Mouse (Mus musculus) telencephalon, adult 2 months (tissue): ENCODE measurements at regions not wholly inside any gene's neighbourhood (a gene's known extent, or its start where the extent isn't known, plus 50 kb on each side); places are given as distances from the start of the nearest gene placed in this dataset.

Source experiments
- DNase-seq: peaks from one replicate; pipeline ENCODE4 v3.0.0-alpha.2; 2011; ENCODE audit warnings: low read depth, low spot score

- DNase-seq, result no peak
Observed at GRCm38 (mm10) chr16:93272146-93272545, 331.7 kb downstream of the Setd4 start.

GRCm38 (mm10) chr16:93264061-93264585 is 339.7 kb downstream of the Setd4 start:
- no peak for DNase-seq

DNA sequence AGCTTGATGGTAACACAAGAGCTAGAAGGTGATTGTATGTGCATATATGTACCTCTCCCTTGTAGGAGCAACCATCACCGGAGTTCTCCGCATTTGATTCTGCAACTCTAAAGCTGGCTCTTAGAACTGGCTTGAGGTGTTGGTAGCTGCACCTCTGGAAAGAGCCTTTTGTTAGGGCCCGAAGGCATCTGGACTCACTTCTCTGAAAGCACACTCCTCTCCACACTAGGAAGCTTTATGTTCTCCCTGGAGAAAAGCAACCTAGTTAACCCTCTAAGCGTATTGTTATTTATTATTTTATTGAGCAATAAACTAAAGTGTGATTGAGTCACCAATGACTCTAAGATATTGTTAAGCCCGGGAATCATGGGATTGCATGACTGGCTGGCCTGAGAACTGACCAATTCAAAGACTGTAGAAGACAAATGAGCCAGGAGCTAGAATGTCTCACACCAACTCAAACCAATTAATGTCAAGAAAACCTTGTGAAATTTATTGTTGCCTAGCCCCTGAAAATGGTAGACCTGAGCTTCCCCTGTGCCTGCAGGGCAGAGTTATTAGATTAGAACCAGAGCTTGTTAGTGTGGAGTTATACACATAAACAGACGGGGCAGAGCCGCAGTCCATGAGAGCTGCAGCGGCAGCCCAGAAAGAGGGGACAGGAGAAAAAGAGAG is 340.6 kb downstream of the Setd4 start:
- DNase-seq, result no peak

GRCm38 (mm10) chr16:93246825-93247224 is 357.0 kb downstream of the Setd4 start:
- peak; percentile 10 for DNase-seq

DNA sequence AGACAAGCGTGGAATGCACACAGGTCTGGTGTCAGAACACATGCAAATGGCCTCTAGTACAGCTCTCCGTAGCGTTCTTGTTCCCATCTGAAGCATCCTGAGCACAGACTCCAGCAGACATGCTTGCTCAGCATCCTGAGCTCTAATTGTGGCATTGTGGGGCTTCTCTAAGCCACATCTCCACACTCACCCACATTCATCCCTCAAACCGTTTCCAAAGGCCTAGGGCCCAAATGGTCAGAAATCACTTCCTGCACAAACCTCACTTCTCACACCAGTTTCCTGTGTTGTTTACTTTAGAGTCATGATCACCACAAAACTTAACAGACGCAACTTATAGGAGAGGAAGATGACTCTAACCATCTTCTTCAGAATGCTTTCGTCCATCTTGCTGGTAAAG is 358.1 kb downstream of the Setd4 start:
- no peak for DNase-seq

- DNase-seq, result no peak
Observed at GRCm38 (mm10) chr16:93238898-93239297, 365.0 kb downstream of the Setd4 start.

GRCm38 (mm10) chr16:93238326-93238725 is 365.5 kb downstream of the Setd4 start:
- DNase-seq, result no peak

GRCm38 (mm10) chr16:93225644-93226043 is 378.2 kb downstream of the Setd4 start:
- no peak for DNase-seq

DNA sequence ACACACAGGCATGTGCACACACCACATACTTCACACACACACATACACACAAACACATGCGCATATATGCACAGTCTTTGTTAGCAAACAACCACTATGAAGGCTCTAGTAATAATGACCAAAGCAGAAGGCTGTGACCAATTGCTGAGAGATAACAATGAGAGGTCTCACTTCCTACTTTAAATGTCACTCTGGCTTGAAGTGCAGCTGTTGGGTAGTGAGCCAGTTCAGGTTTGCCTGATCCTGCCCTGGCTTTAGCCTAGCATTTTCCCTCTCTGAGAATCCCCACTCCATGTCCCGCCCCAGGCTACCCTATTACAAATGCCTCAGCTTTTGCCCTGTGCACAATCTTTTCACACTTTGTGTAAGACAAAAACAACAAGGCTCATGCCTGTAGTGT is 378.7 kb downstream of the Setd4 start:
- DNase-seq, result no peak

GRCm38 (mm10) chr16:93219731-93220130 is 384.1 kb downstream of the Setd4 start:
- DNase-seq, result no peak

- no peak for DNase-seq
Observed at GRCm38 (mm10) chr16:93218402-93218801, 385.5 kb downstream of the Setd4 start.

- no peak for DNase-seq
Observed at GRCm38 (mm10) chr16:93217600-93218226, 386.1 kb downstream of the Setd4 start.

DNA sequence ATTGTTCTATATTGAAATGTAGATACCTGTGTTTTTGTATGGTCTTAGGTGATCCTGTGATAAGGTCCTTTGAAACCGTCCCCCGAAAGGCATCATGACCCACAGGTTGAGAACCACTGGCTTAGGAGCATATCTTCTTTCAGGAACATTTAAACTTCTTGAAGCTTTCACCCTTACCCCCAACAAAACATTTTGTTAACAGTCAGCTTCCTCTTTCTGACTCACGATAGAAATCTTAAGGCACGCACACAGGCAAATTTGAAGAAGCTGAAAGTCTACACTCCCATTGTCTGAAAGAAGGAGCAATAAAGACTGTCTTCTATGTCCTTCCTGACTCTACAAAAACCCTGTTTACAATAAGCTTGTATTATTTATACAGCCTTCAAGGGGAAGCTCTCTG is 388.2 kb downstream of the Setd4 start:
- no peak for DNase-seq

GRCm38 (mm10) chr16:93213618-93214017 is 387.7 kb upstream of the Runx1 start:
- no peak for DNase-seq

GRCm38 (mm10) chr16:93207675-93208074 is 381.7 kb upstream of the Runx1 start:
- DNase-seq, result no peak

DNA sequence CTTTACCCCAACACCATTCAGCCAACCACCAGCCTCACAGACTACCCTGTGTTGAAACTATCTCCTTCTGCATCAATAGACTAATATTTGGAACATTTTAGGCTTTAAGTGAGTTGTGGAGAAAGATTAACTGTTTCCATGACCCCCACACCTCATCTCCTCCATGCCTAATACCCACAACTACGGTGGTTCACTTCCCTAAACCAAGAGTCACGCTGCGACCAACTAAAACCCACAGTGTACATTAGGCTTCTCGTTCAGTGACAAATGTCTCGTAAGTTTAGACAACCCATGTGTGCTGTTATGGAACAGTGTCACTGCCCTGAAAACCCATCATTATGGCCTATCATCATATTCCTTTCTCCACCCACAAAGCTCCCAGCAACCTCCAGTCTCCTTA is 381.3 kb upstream of the Runx1 start:
- no peak for DNase-seq

GRCm38 (mm10) chr16:93206325-93206724 is 380.4 kb upstream of the Runx1 start:
- no peak for DNase-seq

DNA sequence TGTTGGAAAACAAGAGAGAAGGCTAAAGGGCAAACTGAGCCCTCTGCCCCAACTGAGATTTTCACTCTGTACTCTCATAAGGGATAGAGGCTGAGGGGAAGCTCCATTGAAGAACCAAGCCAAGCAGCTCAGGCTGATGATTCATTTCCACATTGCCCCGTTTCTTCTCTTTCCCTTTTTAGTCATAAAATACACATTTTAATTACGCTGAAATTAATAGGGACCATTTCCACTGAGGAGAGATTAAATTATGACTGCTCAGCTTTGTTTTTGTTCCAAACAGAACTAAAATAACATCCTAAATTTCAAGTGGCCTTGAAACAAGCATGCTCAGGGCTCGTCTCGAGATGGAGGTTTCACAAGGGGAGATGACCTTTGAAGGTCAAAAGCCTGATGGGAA is 378.7 kb upstream of the Runx1 start:
- DNase-seq, result no peak

DNA sequence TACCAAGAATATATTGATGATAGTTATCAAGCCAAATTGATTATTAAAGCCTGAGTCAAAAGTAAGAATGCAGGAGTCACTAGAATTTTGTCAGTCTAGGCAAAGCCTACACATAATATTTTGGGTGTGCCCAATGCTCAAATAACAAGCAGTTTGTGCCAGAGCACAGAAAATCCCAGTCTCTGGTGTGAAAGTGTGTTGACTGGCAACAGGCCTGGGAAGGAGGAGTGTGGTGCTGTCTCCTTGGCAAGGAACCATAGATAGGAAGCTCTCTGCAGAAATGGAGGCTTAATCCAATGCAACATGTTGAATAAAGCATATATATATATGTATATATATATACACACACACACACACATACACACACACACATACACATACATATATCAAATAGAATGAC is 376.6 kb upstream of the Runx1 start:
- no peak for DNase-seq

DNA sequence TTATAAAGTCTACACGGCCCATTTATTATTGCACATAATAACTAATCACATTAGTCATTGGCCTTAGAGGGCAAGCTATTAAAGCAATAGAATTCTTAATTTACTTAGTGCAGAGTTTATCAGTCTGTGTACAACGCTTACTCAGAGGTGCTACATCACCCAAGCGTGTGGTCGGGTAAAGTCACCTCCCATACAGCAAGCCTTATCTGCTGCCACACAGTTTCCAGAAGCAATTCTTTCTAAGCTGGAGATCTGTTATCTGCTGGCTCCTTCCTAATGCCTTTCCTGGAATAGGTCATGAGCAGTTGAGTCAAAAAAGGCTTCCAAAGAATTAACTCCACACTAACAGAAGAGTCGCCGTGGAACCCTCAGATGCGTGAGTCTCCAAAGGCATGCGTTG is 371.4 kb upstream of the Runx1 start:
- DNase-seq, result no peak

DNA sequence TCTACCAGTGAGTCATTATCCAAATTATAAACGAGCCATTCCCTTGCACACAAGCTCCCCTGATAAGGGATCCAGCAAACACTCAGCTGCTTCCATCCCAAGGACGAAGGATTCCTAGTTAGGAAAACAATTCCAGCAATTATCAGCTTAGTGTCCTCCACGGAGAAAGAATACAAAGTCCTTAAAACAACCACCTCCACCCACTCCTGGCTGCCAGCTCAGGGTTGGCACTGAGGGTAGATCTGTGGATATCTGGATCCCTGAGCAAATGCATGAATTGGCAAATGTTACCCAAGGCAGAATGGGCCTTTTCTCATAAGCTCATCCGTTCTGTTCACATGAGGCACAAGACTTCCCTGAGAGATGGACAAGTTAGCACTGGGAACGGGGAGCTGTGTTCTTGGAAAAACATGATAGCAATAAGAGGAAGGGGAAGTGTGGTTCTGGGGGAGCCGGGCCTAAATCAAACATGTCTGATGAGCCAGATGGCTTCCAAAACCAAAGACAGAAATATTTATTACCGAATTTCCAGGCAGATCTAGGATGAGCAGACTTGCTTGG is 368.1 kb upstream of the Runx1 start:
- no peak for DNase-seq

GRCm38 (mm10) chr16:93193263-93193662 is 367.3 kb upstream of the Runx1 start:
- no peak for DNase-seq

DNA sequence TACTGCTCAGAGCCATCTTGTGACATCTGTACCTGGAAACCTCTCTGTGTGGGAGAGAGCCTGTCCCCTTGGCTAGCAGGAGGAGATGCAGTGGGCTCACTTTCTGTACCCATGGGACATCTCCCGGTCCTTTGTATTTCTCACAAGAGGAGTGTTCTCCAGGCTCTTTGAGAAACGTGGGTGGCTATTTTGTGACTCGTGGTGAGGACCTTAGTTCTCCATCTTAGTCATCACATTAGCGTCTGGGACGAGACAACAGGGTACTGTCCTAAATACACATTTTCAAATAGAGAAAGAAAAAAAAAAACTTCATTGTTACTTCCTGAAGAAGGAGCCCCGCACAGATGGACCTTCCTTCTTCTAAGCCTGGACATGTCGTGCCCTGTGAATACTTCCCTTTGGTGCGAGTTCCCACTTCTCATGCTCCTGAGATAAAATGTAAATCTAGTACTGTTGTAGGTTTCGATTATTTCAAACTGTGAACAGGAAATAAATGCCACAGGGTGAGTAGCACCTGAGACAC is 366.8 kb upstream of the Runx1 start:
- DNase-seq, result no peak
